Mouse (Mus musculus): Measurements from ENCODE around the gene Mdm4. TPM values are rescaled to one million over a fixed set of nuclear protein-coding genes. Genes with fewer than 3 reads are reported as not detected.

Mdm4 gene
- polyA plus RNA-seq, 1 experiment = 76.2 TPM

DNA sequence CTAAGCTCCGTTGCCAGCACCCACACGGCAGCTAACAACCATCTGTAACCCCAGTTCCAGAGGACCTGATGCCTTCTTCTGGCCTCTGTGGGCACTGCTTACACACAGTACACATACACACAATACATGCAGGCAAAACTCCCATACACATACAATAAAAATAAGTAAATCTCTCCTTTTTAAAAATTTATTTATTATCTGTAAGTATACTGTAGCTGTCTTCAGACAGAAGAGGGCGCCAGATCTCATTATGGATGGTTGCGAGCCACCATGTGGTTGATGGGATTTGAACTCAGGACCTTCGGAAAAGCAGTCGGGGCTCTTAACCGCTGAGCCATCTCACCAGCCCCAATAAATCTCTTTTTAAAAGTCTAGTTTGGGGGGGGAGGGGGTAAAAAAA, 9.0 kb downstream of the Mdm4 start:
- TF ChIP-seq CTCF (IDR thresholded peaks at IDR 0.05; ENCODE audit: borderline replicate concordance, insufficient read depth, low read depth, low read length) (no peak), POLR2A (IDR thresholded peaks at IDR 0.05; ENCODE audit: borderline replicate concordance, insufficient read depth, low read length) (no peak)
- no peaks in the 10 kb centered on the region for H3K4me1 ChIP-seq (ENCODE audit: control insufficient read depth, insufficient read depth, low read length)
- WGBS = 92% methylated on average over 7 of the region's 7 CpGs
- no peak overlapping the region for H3K27ac ChIP-seq (ENCODE audit: insufficient read depth, low read length)
- DNase-seq = no peak
- no peak overlapping the region for H3K4me3 ChIP-seq (replicated peaks; ENCODE audit: insufficient read depth, low read depth, low read length)
- H3K27me3 ChIP-seq (ENCODE audit: control insufficient read depth, insufficient read depth, low read length) = no peaks in the 10 kb centered on the region

DNA sequence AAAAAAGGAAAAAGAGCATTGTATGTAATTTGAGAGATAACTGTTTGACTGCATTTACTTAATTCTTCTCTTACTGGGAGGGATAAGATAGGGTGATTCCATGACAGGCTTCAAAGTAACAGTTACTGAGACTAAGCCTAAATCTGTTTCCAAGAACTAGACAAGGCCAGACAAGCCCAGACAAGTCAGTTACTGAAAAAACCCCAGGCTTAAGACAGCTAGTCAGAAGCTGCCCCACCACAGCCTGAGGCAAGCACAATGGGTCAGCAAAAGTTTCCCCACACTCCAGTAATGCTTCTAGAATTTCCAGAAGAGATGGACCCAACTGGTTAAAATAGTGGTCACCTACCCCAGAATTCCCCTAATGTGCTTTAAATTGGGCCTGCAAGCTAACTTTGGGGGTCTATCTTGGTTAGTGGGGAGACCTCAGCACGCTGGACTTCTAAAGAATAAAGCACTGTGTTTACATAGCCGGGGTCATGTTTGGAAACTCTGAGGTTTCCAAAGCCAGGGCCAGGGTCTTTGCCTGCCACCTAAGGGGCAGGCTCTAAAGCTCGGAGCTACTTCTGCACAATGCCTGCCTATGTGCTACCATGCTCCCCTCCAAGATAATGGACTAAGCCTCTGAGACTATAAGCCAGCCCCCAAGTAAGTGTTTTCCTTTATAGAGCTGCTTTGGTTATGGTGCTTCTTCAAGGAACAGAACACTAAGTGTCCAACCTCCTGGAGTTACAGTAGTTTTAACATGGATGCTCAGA, 10.0 kb downstream of the Mdm4 start:
- no peaks in the 10 kb centered on the region for H3K4me1 ChIP-seq (ENCODE audit: control insufficient read depth, insufficient read depth, low read length)
- H3K4me3 ChIP-seq (replicated peaks; ENCODE audit: insufficient read depth, low read depth, low read length) = no peak overlapping the region
- H3K27me3 ChIP-seq (ENCODE audit: control insufficient read depth, insufficient read depth, low read length) = no peaks in the 10 kb centered on the region
- DNase-seq = no peak
- no peak overlapping the region for H3K27ac ChIP-seq (ENCODE audit: insufficient read depth, low read length)
- WGBS = 73% methylated on average over 3 of the region's 3 CpGs
- TF ChIP-seq CTCF (IDR thresholded peaks at IDR 0.05; ENCODE audit: borderline replicate concordance, insufficient read depth, low read depth, low read length) = no peak
- TF ChIP-seq POLR2A (IDR thresholded peaks at IDR 0.05; ENCODE audit: borderline replicate concordance, insufficient read depth, low read length) = no peak

DNA sequence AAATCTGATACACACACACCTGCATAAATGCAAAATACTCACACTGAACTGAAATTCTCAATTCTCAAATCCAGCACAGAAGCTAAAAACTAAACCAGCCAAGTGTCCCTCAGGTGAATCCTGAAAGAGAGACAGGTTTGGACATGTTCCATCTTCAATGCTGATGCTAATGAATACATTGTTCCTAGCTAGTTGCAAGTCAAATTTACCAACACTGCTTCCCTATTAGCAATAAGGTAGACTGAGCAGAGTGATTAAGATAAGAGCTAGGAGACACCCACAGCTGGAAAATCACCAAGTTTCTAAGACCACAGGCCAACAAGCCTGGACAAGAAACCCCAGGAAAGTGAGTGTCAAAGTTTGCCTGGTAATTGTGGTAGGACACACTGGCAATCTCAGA, 11.0 kb downstream of the Mdm4 start:
- H3K27me3 ChIP-seq (ENCODE audit: control insufficient read depth, insufficient read depth, low read length) = no peaks in the 10 kb centered on the region
- TF ChIP-seq CTCF (IDR thresholded peaks at IDR 0.05; ENCODE audit: borderline replicate concordance, insufficient read depth, low read depth, low read length) = no peak
- no peak for TF ChIP-seq POLR2A (IDR thresholded peaks at IDR 0.05; ENCODE audit: borderline replicate concordance, insufficient read depth, low read length)
- no peaks in the 10 kb centered on the region for H3K4me1 ChIP-seq (ENCODE audit: control insufficient read depth, insufficient read depth, low read length)
- DNase-seq = no peak
- no peak overlapping the region for H3K4me3 ChIP-seq (replicated peaks; ENCODE audit: insufficient read depth, low read depth, low read length)
- no peak overlapping the region for H3K27ac ChIP-seq (ENCODE audit: insufficient read depth, low read length)

DNA sequence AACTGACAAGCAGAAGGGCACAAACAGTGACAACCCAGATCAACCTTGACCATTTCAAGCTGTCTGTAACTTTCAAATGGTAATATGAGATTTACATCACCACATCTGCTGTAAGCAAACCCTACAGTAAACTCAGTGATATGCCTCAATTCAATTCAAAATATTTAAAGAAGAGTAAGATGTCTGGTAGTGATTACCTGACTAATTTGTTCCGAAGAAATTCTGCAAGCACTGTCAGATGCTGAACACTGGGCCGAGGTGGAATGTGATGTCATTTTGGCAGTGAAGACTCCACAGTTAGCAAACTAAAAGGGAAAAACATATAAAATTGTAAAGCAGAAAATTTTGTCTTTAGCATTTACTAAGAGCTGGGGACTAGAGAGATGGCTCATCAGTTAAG, 11.8 kb downstream of the Mdm4 start:
- no peak for DNase-seq
- WGBS = 83% methylated on average over 2 of the region's 2 CpGs
- Histone ChIP-seq H3K27ac (ENCODE audit: insufficient read depth, low read length) (no peak overlapping the region), H3K4me1 (ENCODE audit: control insufficient read depth, insufficient read depth, low read length) (no peaks in the 10 kb centered on the region), H3K27me3 (ENCODE audit: control insufficient read depth, insufficient read depth, low read length) (no peaks in the 10 kb centered on the region), H3K4me3 (replicated peaks; ENCODE audit: insufficient read depth, low read depth, low read length) (no peak overlapping the region)
- TF ChIP-seq CTCF (IDR thresholded peaks at IDR 0.05; ENCODE audit: borderline replicate concordance, insufficient read depth, low read depth, low read length) (no peak), POLR2A (IDR thresholded peaks at IDR 0.05; ENCODE audit: borderline replicate concordance, insufficient read depth, low read length) (no peak)

DNA sequence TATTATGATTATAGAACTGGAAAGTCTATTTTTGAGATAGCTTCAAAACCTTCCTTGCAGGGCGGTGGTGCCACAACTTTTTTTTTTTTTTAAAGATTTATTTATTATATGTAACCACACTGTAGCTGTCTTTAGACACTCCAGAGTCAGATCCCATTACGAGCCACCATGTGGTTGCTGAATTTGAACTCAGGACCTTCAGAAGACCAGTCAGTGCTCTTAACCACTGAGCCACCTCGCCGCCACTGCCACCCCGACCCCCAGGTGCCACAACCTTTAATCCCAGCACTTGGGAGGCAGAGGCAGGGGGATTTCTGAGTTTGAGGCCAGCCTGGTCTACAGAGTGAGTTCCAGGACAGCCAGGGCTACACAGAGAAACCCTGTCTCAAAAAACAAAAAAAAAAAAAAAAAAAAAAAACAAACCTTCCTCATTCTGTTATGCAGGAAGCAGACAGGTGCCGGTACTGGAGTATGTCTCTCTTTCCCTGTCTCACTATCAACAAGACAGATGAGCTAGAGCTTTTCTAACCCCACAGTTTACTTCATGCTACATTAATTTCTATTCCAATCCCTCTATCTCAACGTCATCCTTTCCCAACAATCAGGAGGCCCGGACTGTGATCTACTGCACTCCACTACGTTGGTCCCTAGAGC, 13.5 kb downstream of the Mdm4 start:
- Histone ChIP-seq H3K4me3 (replicated peaks; ENCODE audit: insufficient read depth, low read depth, low read length) (no peak overlapping the region), H3K4me1 (ENCODE audit: control insufficient read depth, insufficient read depth, low read length) (no peaks in the 10 kb centered on the region), H3K27ac (ENCODE audit: insufficient read depth, low read length) (no peak overlapping the region), H3K27me3 (ENCODE audit: control insufficient read depth, insufficient read depth, low read length) (no peaks in the 10 kb centered on the region)
- no peak for DNase-seq
- WGBS = 93% methylated on average over 9 of the region's 9 CpGs
- TF ChIP-seq CTCF (IDR thresholded peaks at IDR 0.05; ENCODE audit: borderline replicate concordance, insufficient read depth, low read depth, low read length) (no peak), POLR2A (IDR thresholded peaks at IDR 0.05; ENCODE audit: borderline replicate concordance, insufficient read depth, low read length) (no peak)

DNA sequence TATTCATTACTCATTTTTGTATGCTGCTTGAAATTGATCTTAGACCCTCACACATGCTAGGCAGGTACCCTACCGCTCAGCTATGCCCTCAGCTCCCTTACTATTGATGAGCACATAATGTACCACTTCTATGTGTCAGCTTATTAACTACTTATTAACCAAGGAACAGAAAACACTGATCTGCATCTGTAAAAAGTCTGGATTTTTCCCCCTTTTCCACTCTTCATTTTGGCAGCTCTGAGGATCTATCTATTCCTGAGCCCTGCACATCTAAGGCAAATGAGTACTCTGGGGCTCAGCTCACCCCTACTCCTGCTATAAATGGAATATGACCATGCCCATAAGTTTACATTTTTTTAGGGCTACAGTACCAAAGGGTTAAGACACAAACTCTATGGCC, 16.2 kb downstream of the Mdm4 start:
- no peak overlapping the region for H3K4me3 ChIP-seq (replicated peaks; ENCODE audit: insufficient read depth, low read depth, low read length)
- TF ChIP-seq POLR2A (IDR thresholded peaks at IDR 0.05; ENCODE audit: borderline replicate concordance, insufficient read depth, low read length) = no peak
- no peak for TF ChIP-seq CTCF (IDR thresholded peaks at IDR 0.05; ENCODE audit: borderline replicate concordance, insufficient read depth, low read depth, low read length)
- H3K4me1 ChIP-seq (ENCODE audit: control insufficient read depth, insufficient read depth, low read length) = no peaks in the 10 kb centered on the region
- DNase-seq = no peak
- 95% methylated on average over 1 of the region's 1 CpGs for WGBS
- H3K27me3 ChIP-seq (ENCODE audit: control insufficient read depth, insufficient read depth, low read length) = no peaks in the 10 kb centered on the region
- no peak overlapping the region for H3K27ac ChIP-seq (ENCODE audit: insufficient read depth, low read length)

DNA sequence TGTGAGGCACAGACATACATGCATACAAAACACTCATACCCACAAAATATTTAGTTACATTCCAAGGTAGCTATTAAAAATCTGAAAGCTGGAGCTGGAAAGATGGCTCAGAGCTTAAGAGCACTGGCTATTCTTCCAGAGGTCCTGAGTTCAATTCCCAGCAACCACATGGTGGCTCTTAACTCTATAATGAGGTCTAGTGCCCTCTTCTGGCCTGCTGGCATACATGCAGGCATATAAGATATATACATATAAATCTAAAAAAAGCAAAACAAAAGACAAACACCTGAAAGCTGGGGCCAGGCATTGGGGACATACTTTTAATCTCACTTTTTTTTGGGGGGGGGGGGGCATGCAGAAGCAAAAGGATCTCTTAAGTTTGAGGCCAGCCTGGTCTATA, 17.0 kb downstream of the Mdm4 start:
- H3K4me1 ChIP-seq (ENCODE audit: control insufficient read depth, insufficient read depth, low read length) = no peaks in the 10 kb centered on the region
- H3K27ac ChIP-seq (ENCODE audit: insufficient read depth, low read length) = no peak overlapping the region
- H3K27me3 ChIP-seq (ENCODE audit: control insufficient read depth, insufficient read depth, low read length) = no peaks in the 10 kb centered on the region
- no peak for DNase-seq
- no peak overlapping the region for H3K4me3 ChIP-seq (replicated peaks; ENCODE audit: insufficient read depth, low read depth, low read length)
- TF ChIP-seq POLR2A (IDR thresholded peaks at IDR 0.05; ENCODE audit: borderline replicate concordance, insufficient read depth, low read length) (no peak), CTCF (IDR thresholded peaks at IDR 0.05; ENCODE audit: borderline replicate concordance, insufficient read depth, low read depth, low read length) (no peak)
